Mouse (Mus musculus) liver, adult 2 months (tissue): ENCODE data around the gene Psmb3. TPM values are rescaled to one million over a fixed set of nuclear protein-coding genes. Genes with fewer than 3 reads are reported as not detected.

Source experiments
- DNase-seq: peaks from one replicate; pipeline ENCODE4 v3.0.0-alpha.2; 2011; ENCODE audit warnings: low read depth, low spot score; ENCODE audit errors: extremely low read depth
- H3K27ac ChIP-seq: fragments of 200-500 bp; replicated peaks from 2 replicates; pipeline ENCODE4 v1.5.1; 2012; ENCODE audit warnings: low read depth, mild to moderate bottlenecking, control low read depth, inconsistent platforms, low read length; ENCODE audit not compliant: insufficient read depth
- H3K27me3 ChIP-seq: fragments of 200-500 bp; 2 replicates; pipeline ENCODE4 v1.6.1; 2012; ENCODE audit warnings: mild to moderate bottlenecking, moderate library complexity, low read length, inconsistent platforms; ENCODE audit not compliant: control insufficient read depth, insufficient read depth
- H3K36me3 ChIP-seq: fragments of 200-500 bp; 2 replicates; pipeline ENCODE4 v1.6.1; 2012; ENCODE audit warnings: low read length, inconsistent platforms; ENCODE audit not compliant: control insufficient read depth, insufficient read depth
- H3K4me1 ChIP-seq: fragments of 200-500 bp; 2 replicates; pipeline ENCODE4 v1.6.1; 2011; ENCODE audit warnings: low read length; ENCODE audit not compliant: control insufficient read depth, insufficient read depth
- H3K4me3 ChIP-seq: fragments of 200-500 bp; 2 replicates; pipeline ENCODE4 v1.5.1; 2011; ENCODE audit warnings: low read depth, mild to moderate bottlenecking, control low read depth, low read length, moderate library complexity; ENCODE audit not compliant: insufficient read depth
- H3K79me2 ChIP-seq: fragments of 200-500 bp; 2 replicates; pipeline ENCODE4 v1.6.1; 2012; ENCODE audit warnings: inconsistent platforms, mild to moderate bottlenecking, low read length, moderate library complexity; ENCODE audit not compliant: control insufficient read depth, insufficient read depth
- H3K9ac ChIP-seq: fragments of 200-500 bp; 2 replicates; pipeline ENCODE4 v1.6.1; 2012; ENCODE audit warnings: low read depth, mild to moderate bottlenecking, control low read depth, inconsistent platforms, low read length
- CTCF ChIP-seq: fragments of 200-500 bp; IDR thresholded peaks from 2 replicates; pipeline ENCODE4 v1.5.1; 2011; ENCODE audit warnings: low read depth, low read length, control low read depth
- POLR2A ChIP-seq: fragments of 200-500 bp; IDR thresholded peaks from 2 replicates; pipeline ENCODE4 v1.6.1; 2011; ENCODE audit warnings: low read length, control low read depth; ENCODE audit not compliant: insufficient read depth; ENCODE audit errors: extremely low read depth
- WGBS: fragments of 180-500 bp; shearing (Covaris S2); methylation state at CpG from one replicate; pipeline ENCODE4 v1.1.7; 2018; 5-methylcytosine and 5-hydroxymethylcytosine counted together
- polyA plus RNA-seq: library from polyadenylated mRNA; depleted of rRNA; stranded (reverse); fragments of >200 nt; gene quantifications from 2 replicates; pipeline ENCODE4 v1.2.3, GENCODE M21; 2012
- total RNA-seq: library from RNA; depleted of rRNA; stranded (reverse); fragments of >200 nt; gene quantifications from 2 replicates; pipeline ENCODE4 v1.2.3, GENCODE M21; 2014

Psmb3 gene
- total and polyA plus RNA-seq, 2 experiments: 281 to 299 TPM

DNA sequence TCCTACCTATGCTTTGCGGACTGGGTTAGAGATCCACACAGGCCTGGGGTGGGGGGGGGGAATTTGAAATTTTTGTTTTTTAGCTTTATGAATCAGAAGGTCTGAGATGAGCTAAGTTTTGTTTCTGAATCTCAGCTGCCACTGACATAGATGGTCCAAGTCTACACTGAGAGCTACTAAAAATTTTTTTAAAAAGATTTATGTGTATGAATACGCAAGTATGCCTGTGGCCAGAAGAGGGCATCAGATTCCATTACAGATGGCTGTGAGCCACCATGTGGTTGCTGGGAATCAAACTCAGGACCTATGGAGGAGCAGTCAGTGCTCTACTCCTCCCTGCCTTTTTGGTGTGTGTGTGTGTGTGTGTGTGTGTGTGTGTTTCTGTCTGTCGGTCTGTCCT is 11.2 kb downstream of the Psmb3 start:
- WGBS: 63% methylated on average over 3 of the region's 3 CpGs

DNA sequence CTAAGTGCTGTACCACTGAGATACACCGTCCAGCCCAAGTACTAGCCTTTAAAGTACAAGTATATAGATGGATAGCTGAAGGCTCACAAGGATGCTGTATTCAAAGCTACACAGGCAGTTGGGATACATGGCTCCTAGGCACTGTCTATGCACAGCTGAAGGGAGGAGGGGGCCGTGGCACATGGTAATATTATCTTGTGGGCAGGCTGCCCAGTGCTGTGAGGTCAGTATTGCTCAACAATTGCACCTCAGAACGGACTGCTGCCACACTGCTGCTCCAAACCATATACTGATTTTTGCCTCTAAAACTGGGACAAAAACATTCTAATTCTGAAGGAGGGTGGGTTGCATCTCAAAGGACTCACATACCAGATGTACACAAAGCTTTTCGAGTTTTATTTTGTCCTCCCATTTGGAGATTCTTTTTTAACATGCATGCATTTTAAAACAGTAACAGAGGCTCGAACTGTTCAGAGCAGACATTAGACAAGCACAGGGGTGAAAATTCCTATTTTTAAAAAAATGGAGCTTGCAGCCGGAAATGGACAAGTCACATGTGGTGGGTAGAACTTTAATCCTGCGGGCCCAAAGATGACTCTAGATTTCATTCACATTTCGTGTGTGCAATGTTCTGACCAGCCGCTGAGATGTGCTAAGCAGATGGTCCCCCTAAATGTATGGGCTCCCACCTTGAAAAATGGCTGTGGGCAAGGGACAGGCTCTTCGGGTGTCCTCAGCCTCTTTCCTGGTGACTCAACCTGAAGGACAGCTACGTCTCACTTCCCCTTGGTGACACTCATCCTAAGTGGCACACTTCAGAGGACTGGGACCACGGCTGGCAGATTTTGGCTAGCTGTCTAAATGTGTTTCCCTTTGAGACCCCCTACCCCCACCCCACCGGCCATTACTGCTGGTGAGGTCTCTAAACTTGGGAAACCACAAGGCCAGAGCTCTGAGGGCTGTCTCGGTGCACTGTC is 11.9 kb downstream of the Psmb3 start:
- WGBS: 62% methylated on average over 14 of the region's 14 CpGs
- no peak for TF ChIP-seq POLR2A
- no peaks in the 10 kb centered on the region for H3K79me2 ChIP-seq
- peak overlapping the region; percentile 76 for H3K27ac ChIP-seq
- no peak overlapping the region for H3K9ac ChIP-seq
- no peaks in the 10 kb centered on the region for H3K27me3 ChIP-seq
- peaks cover 1% of the 10 kb centered on the region; the same call in 1 of the 2 replicates for H3K36me3 ChIP-seq
- peaks cover 14% of the 10 kb centered on the region for H3K4me1 ChIP-seq
- DNase-seq: peak; percentile 84
- no peak overlapping the region for H3K4me3 ChIP-seq

More for the DNA sequence above, 11.2 kb downstream of the Psmb3 start:
- TF ChIP-seq POLR2A (no peak), CTCF (peak; percentile 12; the same call in 1 of the 2 replicates)
- H3K9ac ChIP-seq: no peak overlapping the region
- no peaks in the 10 kb centered on the region for H3K27me3 ChIP-seq
- peaks cover 1% of the 10 kb centered on the region; the same call in 1 of the 2 replicates for H3K36me3 ChIP-seq
- H3K79me2 ChIP-seq: no peaks in the 10 kb centered on the region
- peak overlapping the region; percentile 76 for H3K27ac ChIP-seq
- H3K4me1 ChIP-seq: peaks cover 14% of the 10 kb centered on the region
- DNase-seq: peak; percentile 34
- H3K4me3 ChIP-seq: no peak overlapping the region

DNA sequence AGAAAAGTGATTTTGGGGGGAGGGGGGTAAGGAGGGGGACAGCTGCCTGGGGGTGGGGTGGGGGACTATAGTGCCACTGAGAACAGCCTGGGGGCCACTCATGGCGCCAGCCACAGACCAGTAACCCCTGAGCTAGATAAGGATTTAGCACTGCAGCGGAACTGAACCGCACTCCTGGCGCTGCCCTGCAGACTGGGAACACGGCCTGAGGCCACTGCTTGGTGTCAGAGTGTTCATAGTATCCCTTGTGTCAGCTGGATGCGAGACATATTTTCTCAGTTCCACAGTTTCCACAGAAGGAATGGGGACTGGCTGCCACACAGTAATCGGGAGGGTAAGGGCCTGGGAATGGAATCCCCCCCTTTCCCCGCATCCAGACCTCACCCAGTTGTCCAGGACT is 12.8 kb downstream of the Psmb3 start:
- DNase-seq: no peak
- H3K4me1 ChIP-seq: peaks cover 14% of the 10 kb centered on the region
- H3K27ac ChIP-seq: no peak overlapping the region
- peaks cover 2% of the 10 kb centered on the region; the same call in 1 of the 2 replicates for H3K36me3 ChIP-seq
- 92% methylated on average over 8 of the region's 8 CpGs for WGBS
- no peaks in the 10 kb centered on the region for H3K27me3 ChIP-seq
- no peak overlapping the region for H3K9ac ChIP-seq
- no peaks in the 10 kb centered on the region for H3K79me2 ChIP-seq
- TF ChIP-seq CTCF: no peak
- TF ChIP-seq POLR2A: no peak
- H3K4me3 ChIP-seq: no peak overlapping the region

DNA sequence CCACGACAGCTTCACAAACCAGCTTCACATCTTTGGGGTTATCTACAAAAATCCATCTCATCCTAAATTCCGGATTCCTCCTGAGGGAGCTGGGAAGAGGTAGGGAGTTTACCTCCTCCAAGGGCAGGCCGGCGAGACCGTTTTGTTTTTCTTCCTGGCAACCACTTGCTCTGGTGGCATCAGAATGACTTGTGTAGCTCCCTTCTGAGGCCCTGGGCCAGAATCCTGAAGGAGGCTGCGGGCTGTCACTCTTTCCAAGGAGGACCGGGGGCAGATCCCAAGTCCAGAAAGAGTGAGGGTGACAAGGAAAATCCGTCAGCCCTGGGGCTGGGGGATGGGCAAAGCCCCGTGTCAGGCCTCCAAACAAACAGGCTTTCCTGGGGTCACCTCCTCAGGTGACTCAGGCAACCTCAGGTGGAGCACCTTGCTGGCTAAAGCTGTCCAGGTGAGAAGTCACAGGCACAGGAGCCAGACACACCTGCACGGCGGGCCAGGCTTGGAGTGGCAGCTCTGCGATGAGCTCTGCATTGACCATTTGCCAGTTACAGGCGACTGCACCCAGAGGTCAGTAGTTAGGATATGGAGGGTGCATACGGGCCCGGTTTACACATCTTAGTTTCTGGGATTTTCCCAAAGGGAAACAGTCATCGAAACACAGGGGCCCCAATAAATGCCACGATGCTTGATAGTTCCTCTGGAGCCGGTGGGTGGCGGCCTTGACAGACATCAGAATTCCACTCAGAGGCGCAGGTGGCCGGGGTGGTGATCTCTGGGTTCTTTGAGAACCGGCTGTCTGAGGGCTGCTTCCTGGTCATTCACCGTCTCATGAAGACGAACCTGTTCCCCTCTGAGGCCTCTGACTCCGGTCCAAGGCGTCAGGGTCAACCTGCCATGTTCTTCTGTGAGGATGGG is 14.4 kb downstream of the Psmb3 start:
- 85% methylated on average over 26 of the region's 26 CpGs for WGBS

DNA sequence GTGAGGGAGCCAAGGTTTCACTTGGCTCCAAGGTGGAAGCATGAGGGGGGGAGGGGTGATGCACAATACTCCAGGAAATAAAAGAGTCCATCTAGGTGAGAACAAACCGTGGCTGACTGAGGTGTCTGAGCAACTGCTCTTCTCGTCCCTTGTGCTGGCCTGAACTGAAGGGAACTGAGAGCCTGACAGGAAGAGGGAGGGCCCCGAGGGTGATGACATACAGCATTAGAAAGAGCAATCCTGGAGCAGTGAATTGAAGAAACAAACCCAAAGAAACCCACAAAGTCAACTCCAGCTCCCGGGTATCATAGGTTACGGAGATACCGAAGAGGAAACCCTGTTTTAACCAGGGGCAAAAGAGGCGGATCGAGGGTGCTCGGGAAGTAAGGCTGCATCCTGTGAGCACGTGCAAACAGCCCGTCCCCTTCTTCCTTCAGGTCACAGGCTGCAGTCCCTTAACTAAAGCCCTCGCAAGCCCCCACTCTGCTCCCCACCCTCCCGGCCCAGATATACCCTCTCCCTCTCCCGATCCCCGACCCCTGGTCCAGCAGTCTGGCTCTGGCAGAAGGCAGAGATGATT is 15.2 kb downstream of the Psmb3 start:
- TF ChIP-seq POLR2A (no peak), CTCF (no peak)
- no peak overlapping the region for H3K9ac ChIP-seq
- H3K4me3 ChIP-seq: no peak overlapping the region
- no peaks in the 10 kb centered on the region for H3K79me2 ChIP-seq
- no peak overlapping the region for H3K27ac ChIP-seq
- 75% methylated on average over 15 of the region's 15 CpGs for WGBS
- peaks cover 11% of the 10 kb centered on the region for H3K4me1 ChIP-seq
- DNase-seq: no peak
- H3K27me3 ChIP-seq: no peaks in the 10 kb centered on the region
- peaks cover 13% of the 10 kb centered on the region; the same call in 1 of the 2 replicates for H3K36me3 ChIP-seq

More for the DNA sequence above, 14.4 kb downstream of the Psmb3 start:
- TF ChIP-seq POLR2A: no peak
- no peak for TF ChIP-seq CTCF
- Histone ChIP-seq H3K4me3 (no peak overlapping the region), H3K9ac (no peak overlapping the region), H3K36me3 (peaks cover 13% of the 10 kb centered on the region; the same call in 1 of the 2 replicates), H3K27ac (no peak overlapping the region), H3K4me1 (peaks cover 14% of the 10 kb centered on the region), H3K27me3 (no peaks in the 10 kb centered on the region), H3K79me2 (no peaks in the 10 kb centered on the region)
- no peak for DNase-seq
